Mouse (Mus musculus): Measurements from ENCODE around the gene Polrmt. TPM values are rescaled to one million over a fixed set of nuclear protein-coding genes. Genes with fewer than 3 reads are reported as not detected.
"Not testable (repeated sequence)": the region's sequence is repeated elsewhere in the genome, so short reads cannot be mapped to it uniquely, and the experiment has no call there.

The Polrmt gene
- total RNA-seq, 2 experiments from 2014 or later = 4.4 to 8.0 TPM

GRCm38 (mm10) chr10:79716254-79716987 is 30.0 kb downstream of the Polrmt start, which contains the start of gene Hcn2:
Hcn2 (plus strand) TSS chr10:79716634.
- no peak for ATAC-seq (replicated peaks; ENCODE audit: low FRiP score, poor library complexity, severe bottlenecking)

DNA sequence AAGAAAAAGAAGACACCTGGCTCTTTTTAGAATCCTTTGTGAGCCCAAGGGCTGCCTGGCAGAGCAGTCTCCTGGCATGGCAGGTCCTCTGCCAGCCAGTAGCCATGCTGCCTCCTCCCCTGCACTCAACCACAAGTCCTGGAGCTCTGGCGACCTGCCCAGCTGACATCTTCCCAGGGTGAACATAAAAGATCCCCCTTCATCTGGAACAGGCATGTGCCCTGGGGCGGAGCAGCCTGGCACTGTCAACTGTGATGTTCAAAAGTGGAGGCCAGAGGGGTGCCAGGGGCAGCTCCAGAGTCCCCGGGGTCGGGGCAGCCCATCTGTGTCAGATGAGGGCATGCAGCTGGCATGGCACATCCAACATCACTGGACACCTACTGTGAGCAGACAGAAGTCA is 31.4 kb downstream of the Polrmt start:
- no peak for ATAC-seq (replicated peaks; ENCODE audit: low FRiP score, poor library complexity, severe bottlenecking)

DNA sequence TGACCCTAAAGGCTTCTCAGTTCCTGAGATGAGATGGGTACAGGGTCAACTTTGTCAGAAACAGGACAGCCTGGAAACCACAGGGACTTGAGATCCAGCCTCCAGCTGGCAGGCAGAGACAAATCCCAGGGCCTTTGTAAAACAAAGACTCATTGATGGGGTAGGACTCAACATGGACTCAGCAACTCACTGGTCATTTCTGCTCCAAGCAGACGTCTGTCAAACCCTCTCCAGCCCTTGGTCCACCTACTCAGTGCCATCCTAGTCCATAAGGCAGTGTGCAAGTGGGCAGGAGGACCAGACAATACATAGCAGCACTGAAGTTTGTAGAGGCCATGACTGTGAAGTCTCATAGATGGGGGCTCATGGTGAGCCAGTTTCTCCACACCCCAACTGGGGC is 33.2 kb downstream of the Polrmt start:
- no peak for ATAC-seq (replicated peaks; ENCODE audit: low FRiP score, poor library complexity, severe bottlenecking)

DNA sequence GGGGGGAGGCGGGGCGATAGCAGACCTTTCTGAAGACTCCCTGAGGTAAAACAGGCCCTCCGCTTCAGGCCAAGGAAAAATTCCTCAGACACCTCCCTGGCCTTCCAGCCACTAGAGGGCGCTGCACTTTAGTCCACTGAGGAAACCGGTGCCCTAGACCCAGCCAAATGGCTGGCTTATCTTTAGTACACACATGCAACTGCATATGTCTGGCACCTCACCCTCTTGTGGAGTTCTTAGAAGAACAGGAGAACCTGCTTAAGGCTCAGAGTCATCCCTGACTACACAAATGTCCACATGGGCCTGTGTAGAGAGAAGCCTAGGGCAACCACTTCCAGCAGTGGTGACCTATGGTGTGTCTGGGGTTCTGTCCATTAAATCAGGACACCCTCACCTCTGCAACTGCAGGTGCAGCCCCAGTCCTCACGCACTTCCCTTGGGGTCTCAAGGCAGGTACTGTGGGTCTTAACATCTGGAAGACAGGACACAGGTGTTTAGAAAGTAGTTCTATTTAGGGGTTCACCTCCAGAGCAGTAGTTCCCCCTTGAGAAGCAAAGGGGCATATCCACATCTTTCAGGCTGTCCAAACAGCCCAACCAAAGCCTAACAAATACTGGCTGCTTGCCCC is 33.8 kb downstream of the Polrmt start:
- peak; percentile 88 for ATAC-seq (replicated peaks; ENCODE audit: low FRiP score, poor library complexity, severe bottlenecking)

DNA sequence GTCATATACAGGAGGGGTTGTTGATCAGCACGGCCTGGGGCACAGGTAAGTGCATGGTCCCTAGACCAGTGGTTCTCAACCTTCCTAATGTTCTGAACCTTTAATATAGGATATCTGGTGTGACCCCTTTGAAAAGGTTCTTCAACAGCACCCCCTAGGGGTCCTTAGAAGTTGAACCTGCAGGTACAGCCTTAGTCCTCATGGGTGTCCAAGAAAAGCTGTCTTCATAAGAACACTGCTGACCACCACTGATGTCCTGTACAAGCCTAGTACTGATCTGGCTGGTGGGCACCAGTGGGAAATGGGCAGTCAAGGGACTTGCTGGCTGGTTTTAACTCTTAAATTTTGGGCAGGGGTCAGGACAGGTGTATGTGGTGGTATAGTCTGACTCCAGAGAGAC is 34.4 kb downstream of the Polrmt start:
- ATAC-seq (replicated peaks; ENCODE audit: low FRiP score, poor library complexity, severe bottlenecking) = peak; percentile 23; the same call in 1 of the 2 replicates

GRCm38 (mm10) chr10:79709307-79709706 is 37.1 kb downstream of the Polrmt start:
- no peak for ATAC-seq (replicated peaks; ENCODE audit: low FRiP score, poor library complexity, severe bottlenecking)

- ATAC-seq (replicated peaks; ENCODE audit: low FRiP score, poor library complexity, severe bottlenecking) = no peak
Measured at GRCm38 (mm10) chr10:79708668-79709067, 37.7 kb downstream of the Polrmt start.

DNA sequence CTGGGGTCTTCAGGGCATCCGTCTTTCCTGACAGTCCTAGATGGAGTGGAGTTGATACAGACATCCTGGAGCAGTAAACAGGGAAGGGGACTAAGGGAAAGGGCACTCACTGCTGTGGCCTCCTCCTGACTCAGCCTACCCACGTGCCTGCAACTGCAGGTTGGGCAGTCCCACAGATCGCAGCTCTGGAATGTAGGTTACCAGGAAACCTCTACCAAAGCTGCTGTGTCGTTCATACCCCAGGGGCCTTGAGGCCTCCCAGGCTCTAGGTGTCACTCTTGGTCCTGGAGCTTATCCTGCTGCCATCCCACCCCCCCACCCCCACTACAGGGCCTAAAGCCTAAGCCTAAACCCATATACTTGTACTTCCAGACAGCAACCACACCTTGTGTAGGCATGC is 38.6 kb downstream of the Polrmt start:
- ATAC-seq (replicated peaks; ENCODE audit: low FRiP score, poor library complexity, severe bottlenecking) = no peak

GRCm38 (mm10) chr10:79707162-79707561 is 39.2 kb downstream of the Polrmt start:
- ATAC-seq (replicated peaks; ENCODE audit: low FRiP score, poor library complexity, severe bottlenecking) = no peak

- ATAC-seq (replicated peaks; ENCODE audit: low FRiP score, poor library complexity, severe bottlenecking) = no peak
Measured at GRCm38 (mm10) chr10:79706406-79707094, 39.8 kb downstream of the Polrmt start.

- peak; percentile 83 for ATAC-seq (replicated peaks; ENCODE audit: low FRiP score, poor library complexity, severe bottlenecking)
Measured at GRCm38 (mm10) chr10:79705951-79706350, 40.4 kb downstream of the Polrmt start.

GRCm38 (mm10) chr10:79704970-79705360 is 41.4 kb downstream of the Polrmt start:
- peak; percentile 15 for ATAC-seq (replicated peaks; ENCODE audit: low FRiP score, poor library complexity, severe bottlenecking)

DNA sequence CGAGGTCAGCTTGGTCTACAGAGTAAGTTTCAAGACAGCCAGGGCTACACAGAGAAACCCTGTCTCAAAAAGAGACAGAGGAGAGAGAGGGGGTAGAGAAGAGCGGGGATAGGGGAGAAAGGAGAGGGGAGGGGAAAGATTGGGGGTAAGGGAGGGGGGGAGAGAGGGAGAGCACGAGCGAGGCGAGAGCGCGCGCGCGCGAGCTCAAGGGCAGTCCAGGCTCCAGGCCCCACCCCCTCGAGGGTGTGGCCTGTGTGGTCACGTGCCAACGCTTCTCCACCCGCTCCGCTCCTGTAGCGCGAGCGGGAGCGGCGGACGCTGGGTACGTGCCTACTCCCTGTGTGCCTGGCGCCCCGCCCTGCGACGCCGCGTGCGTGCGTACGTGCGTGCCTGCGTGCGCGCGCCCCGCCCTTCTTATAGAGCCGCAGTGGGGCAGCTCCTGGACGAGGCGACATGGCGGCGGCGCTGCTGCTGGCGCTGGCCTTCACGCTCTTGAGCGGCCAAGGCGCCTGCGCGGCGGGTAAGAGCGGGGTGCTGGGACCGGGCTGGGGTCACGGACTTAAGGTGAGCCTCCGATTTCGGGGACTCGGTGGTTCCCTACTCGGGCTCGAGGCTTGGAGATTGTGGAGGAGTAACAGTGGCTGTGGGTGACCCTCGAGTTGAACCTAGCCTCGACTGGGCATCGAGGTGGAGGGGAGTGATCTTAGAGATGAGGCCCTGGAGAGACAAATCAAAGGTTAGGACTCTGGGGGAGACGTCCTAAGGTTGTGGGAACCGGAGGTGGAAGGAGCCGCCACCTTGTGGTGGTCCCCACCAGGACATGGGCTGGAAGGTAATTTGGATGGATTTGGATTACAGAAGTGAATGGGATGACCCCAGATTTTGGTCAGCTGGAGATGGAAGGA is 42.1 kb downstream of the Polrmt start, which contains the start of gene Bsg:
Gene Bsg, plus strand, starts transcription at position 427 of the 905 bp plus-strand sequence.
- ATAC-seq (replicated peaks; ENCODE audit: low FRiP score, poor library complexity, severe bottlenecking) = peak; percentile 80

DNA sequence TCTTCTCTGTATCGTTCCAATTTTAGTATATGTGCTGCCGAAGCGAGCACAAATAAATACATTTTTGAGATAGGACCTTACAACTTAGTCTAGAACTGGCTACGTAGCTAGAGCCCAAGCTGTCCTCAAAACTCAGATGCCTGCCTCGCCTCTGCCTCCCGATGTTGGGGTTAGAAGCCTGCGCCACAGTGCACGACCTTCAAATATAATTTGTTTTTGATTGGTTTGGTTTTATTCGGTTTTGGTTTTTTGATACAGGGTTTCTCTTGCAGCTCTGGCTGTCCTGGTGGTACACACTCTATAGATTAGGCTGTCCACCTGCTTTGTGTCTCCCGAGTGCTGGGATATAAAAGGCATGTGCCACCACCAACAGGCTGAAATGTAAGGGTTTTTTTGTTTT is 42.8 kb downstream of the Polrmt start:
- ATAC-seq (replicated peaks; ENCODE audit: low FRiP score, poor library complexity, severe bottlenecking) = no peak

DNA sequence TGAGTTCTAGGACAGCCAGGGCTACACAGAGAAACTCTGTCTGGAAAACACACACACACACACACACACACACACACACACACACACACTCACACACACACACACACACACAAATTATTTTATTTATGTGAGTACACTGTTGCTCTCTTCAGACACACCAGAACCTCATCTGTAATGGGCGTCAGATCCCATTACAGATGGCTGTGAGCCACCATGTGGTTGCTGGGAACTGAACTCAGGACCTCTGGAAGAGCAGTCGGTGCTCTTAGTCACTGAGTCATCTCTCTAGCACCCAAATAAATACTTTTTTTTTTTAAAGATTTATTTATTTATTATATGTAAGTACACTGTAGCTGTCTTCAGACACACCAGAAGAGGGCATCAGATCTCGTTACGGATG is 43.4 kb downstream of the Polrmt start:
- not testable (repeated sequence) for ATAC-seq (replicated peaks; ENCODE audit: low FRiP score, poor library complexity, severe bottlenecking)

DNA sequence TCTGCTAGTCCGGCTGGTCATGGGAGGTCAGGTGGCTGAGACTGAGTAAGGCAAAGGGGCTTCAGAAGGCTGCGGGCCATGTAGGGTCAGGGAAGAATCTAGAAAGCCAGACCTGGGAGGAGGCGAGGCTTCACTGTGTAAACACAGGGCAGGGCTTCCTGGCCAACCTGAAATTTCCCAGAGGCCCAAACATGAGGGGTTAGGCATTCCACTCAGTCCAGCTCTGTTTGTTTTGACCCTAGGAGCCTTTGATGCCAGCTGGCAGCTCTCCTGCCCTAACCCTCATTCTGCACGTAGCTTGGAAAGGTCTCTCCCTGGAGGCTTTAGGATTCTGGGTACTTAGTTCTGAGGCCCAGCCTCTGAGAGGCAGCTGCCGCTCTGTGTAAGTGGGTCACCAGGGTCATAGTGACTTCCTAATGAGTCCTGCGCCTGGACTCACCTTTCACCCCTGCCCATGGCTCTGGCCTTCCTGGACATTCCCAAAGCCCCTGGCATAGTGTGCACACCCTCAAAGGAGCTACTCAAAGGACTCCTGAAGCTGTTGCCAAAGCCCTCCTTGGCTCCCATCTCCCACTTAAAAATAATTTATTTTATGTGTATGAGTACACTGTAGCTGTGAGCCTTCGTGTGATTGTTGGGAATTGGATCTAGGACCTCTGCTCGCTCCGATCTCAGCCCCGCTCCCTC is 44.8 kb downstream of the Polrmt start:
- no peak for ATAC-seq (replicated peaks; ENCODE audit: low FRiP score, poor library complexity, severe bottlenecking)

- ATAC-seq (replicated peaks; ENCODE audit: low FRiP score, poor library complexity, severe bottlenecking) = no peak
Measured at GRCm38 (mm10) chr10:79700676-79701075, 45.7 kb downstream of the Polrmt start.

DNA sequence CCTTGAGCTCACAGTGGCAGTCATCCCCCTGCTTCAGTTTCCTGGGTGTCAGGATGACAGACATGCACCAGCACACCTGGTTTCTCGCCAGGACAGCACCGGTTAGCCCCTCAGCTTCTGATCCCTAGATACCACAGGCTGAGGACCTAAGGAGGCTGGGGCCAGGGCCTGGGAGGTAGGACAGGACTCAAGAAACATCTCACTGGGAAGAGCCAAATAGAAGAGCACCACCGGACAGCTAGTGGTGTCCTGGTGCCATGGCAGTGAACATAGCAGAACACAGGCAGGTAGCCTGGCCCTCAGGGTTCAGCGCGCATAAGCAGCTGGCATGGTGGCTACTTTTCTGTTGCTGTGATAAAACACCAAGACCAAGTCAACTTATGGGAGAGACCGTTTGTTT is 47.9 kb downstream of the Polrmt start:
- ATAC-seq (replicated peaks; ENCODE audit: low FRiP score, poor library complexity, severe bottlenecking) = no peak

GRCm38 (mm10) chr10:79697916-79698315 is 48.5 kb downstream of the Polrmt start:
- no peak for ATAC-seq (replicated peaks; ENCODE audit: low FRiP score, poor library complexity, severe bottlenecking)
